Mouse (Mus musculus): ENCODE data around the gene Cd59b.

DNA sequence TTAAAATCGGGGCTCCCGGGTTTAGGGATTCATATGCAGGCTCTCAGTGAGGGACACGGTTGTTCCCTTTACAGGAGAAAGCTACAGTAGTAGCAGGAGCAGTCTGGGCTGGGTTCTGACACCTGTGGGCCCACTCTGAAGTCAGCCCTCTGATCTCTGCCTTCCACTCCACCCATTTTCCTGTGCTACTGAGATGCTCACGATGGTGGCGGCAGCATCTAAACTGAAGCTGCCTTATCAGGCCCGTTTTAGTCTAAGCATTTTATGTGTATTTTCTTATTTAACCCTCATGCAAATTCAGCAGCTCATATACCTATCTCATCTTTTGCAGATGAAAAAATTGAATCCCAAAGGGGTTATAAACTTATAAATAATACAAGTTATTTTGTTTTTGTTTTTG lies 35.2 kb downstream of the Cd59b start:
- TF ChIP-seq GATA1 (IDR thresholded peaks at IDR 0.05; ENCODE audit: borderline replicate concordance, low read length) = no peak
- no peak for TF ChIP-seq FLI1 (IDR thresholded peaks at IDR 0.05; ENCODE audit: low read length)

All from megakaryocyte, embryonic 14.5 days (primary cell).